In the genomic region with DNA sequence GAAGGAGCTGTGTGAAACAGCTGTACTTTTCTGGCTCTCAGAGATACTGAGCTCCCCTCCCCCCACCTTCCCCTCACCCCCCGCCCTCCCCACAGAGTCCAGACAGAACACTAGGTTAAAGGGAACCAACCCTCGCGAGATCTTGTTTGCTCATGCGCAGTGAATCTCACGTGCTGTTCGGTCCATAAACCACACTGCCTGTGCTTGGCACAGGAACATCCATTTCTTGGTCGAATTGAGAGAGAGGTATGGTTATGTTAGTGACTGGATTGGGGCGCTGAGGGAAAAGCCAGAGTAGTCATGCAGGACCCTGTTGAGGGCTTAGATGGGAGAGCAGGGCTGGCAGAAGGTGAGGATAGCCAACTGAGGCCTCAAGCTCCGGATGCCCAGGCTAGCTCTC, we compare ENCODE assay signal across 17 mouse cellular contexts. TPM values are rescaled to one million over a fixed set of nuclear protein-coding genes. Genes with fewer than 3 reads are reported as not detected.
"Had no signal": no experiment of that assay in that cellular context is flagged by ENCODE, and none has a peak within 500 bp of the region (broad histone marks: within the 10 kb centered on the region; RNA-seq: fewer than 3 reads in every experiment).

A gene (plus strand): TSS at position 301 of the 400 bp plus-strand sequence.

RNA-seq across cellular contexts. Expression of the gene that starts here (rescaled TPM):
- polyA plus RNA-seq: cortical plate, adult 2 months; embryonic facial prominence, embryonic 10.5 days; embryonic facial prominence, embryonic 11.5 days; embryonic facial prominence, embryonic 12.5 days; embryonic facial prominence, embryonic 13.5 days; erythroblast, embryonic 14.5 days; forebrain, embryonic 10.5 days; forebrain, embryonic 11.5 days; forebrain, embryonic 12.5 days; forebrain, embryonic 13.5 days; forebrain, embryonic 14.5 days; forebrain, embryonic 15.5 days; forebrain, embryonic 16.5 days; forebrain, postnatal 0 days; frontal cortex, adult 2 months; gonadal fat pad, adult 2 months; heart, adult 2 months had no signal
